Mouse (Mus musculus) small intestine, adult 2 months (tissue): ENCODE results near the gene Pak6. TPM values are rescaled to one million over a fixed set of nuclear protein-coding genes. Genes with fewer than 3 reads are reported as not detected.

Experiments used
- H3K27ac ChIP-seq: fragments of 200-500 bp; 2 replicates; pipeline ENCODE4 v1.5.1; 2012; ENCODE audit warnings: low read depth, low read length, control low read depth, inconsistent platforms; ENCODE audit not compliant: insufficient read depth
- H3K27me3 ChIP-seq: fragments of 200-500 bp; 2 replicates; pipeline ENCODE4 v1.6.1; 2012; ENCODE audit warnings: mild to moderate bottlenecking, moderate library complexity, low read length, inconsistent platforms; ENCODE audit not compliant: control insufficient read depth, insufficient read depth
- H3K36me3 ChIP-seq: fragments of 200-500 bp; 2 replicates; pipeline ENCODE4 v1.6.1; 2012; ENCODE audit warnings: mild to moderate bottlenecking, low read length, control low read depth, inconsistent platforms; ENCODE audit not compliant: control insufficient read depth, insufficient read depth
- H3K4me1 ChIP-seq: fragments of 200-500 bp; 2 replicates; pipeline ENCODE4 v1.6.1; 2012; ENCODE audit warnings: low read length, inconsistent platforms, mixed read lengths; ENCODE audit not compliant: control insufficient read depth, insufficient read depth, insufficient read length
- H3K4me3 ChIP-seq: fragments of 200-500 bp; 2 replicates; pipeline ENCODE4 v1.5.1; 2012; ENCODE audit warnings: low read depth, mild to moderate bottlenecking, control low read depth, inconsistent platforms, low read length, moderate library complexity
- CTCF ChIP-seq: fragments of 200-500 bp; IDR thresholded peaks from 2 replicates; pipeline ENCODE4 v1.5.1; 2012; ENCODE audit warnings: low read depth, mild to moderate bottlenecking, control low read depth, inconsistent platforms, low read length, moderate library complexity, mixed read lengths; ENCODE audit not compliant: insufficient replicate concordance, insufficient read length; ENCODE audit errors: extremely low read depth
- POLR2A ChIP-seq: fragments of 200-500 bp; IDR thresholded peaks from 2 replicates; pipeline ENCODE4 v1.6.1; 2012; ENCODE audit warnings: low read depth, mild to moderate bottlenecking, control low read depth, inconsistent platforms, low read length, moderate library complexity
- WGBS: fragments of 180-500 bp; shearing (Covaris S2); methylation state at CpG from one replicate; pipeline ENCODE4 v1.1.7; 2018; 5-methylcytosine and 5-hydroxymethylcytosine counted together
- polyA plus RNA-seq: library from polyadenylated mRNA; depleted of rRNA; stranded (reverse); fragments of >200 nt; gene quantifications from 2 replicates; pipeline ENCODE4 v1.2.3, GENCODE M21; 2012

The Pak6 gene
- polyA plus RNA-seq, 1 experiment, result 2.0 TPM

DNA sequence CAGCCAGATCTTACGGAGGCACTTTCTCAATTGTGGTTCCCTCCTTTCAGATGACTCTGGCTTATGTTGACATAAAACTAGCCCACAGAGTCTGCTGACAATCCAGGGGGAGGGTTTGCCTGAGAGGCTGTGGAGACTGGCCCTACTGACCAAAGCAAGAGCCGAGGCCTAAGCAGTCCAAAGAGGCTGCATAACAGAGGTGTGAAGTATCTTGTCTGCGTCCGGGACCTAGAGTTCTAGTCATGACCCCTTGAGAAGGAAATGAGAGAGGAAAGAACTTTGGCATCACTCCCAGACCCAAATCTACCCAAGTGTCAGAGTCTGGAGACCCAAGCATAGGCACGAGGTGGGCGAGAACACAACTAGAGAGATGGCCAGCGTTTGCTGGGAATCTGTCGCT lies 23.6 kb downstream of the Pak6 start:
- Histone ChIP-seq H3K36me3 (no peaks in the 10 kb centered on the region), H3K4me3 (no peak overlapping the region)
- WGBS, result 69% methylated on average over 8 of the region's 8 CpGs

DNA sequence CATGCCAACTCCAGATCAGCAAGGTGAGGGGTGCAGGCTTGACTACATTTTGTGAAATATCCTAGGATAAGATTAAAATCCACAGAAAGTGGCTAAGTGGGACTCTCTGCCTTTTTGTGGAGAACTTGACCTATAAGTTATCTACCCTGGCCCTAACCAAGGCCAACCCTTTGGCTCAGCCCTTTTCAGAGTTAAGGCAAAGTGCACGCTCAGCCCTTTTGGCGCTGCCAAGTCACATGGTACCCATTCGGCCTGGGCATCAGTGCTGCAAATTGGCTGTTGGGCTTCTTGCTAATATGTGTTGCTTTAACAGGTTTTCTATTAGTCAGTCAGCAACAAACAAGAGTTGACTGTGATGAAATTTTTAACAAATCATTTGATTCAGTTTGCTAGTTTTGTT lies 24.7 kb downstream of the Pak6 start:
- TF ChIP-seq POLR2A, result no peak
- no peak for TF ChIP-seq CTCF
- Histone ChIP-seq H3K4me3 (no peak overlapping the region), H3K27me3 (no peaks in the 10 kb centered on the region), H3K36me3 (no peaks in the 10 kb centered on the region), H3K27ac (no peak overlapping the region), H3K4me1 (no peaks in the 10 kb centered on the region)
- 83% methylated on average over 3 of the region's 3 CpGs for WGBS

More for the DNA sequence above, 23.6 kb downstream of the Pak6 start:
- H3K27ac ChIP-seq, result no peak overlapping the region
- H3K4me1 ChIP-seq, result no peaks in the 10 kb centered on the region
- H3K27me3 ChIP-seq, result no peaks in the 10 kb centered on the region
- TF ChIP-seq CTCF (no peak), POLR2A (no peak)

DNA sequence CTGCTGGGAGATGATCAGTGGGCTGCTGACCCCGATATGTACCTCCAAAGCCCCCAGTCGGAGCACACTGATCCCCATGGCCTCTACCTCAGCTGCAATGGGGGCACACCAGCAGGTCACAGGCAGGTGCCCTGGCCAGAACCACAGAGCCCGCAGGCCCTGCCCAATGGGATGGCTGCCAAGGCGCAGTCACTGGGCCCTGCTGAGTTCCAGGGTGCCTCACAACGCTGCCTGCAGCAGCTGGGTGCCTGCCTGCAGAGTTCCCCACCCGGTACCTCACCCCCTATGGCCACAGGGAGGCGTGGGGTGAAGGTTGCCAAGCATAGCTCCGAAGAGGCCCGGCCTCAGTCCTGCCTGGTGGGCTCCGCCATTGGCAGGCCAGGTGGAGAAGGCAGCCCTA lies 26.8 kb downstream of the Pak6 start:
- no peaks in the 10 kb centered on the region for H3K4me1 ChIP-seq
- no peak overlapping the region for H3K4me3 ChIP-seq
- WGBS, result 80% methylated on average over 10 of the region's 10 CpGs
- TF ChIP-seq POLR2A, result no peak
- no peak for TF ChIP-seq CTCF
- no peak overlapping the region for H3K27ac ChIP-seq
- no peaks in the 10 kb centered on the region for H3K36me3 ChIP-seq
- no peaks in the 10 kb centered on the region for H3K27me3 ChIP-seq

DNA sequence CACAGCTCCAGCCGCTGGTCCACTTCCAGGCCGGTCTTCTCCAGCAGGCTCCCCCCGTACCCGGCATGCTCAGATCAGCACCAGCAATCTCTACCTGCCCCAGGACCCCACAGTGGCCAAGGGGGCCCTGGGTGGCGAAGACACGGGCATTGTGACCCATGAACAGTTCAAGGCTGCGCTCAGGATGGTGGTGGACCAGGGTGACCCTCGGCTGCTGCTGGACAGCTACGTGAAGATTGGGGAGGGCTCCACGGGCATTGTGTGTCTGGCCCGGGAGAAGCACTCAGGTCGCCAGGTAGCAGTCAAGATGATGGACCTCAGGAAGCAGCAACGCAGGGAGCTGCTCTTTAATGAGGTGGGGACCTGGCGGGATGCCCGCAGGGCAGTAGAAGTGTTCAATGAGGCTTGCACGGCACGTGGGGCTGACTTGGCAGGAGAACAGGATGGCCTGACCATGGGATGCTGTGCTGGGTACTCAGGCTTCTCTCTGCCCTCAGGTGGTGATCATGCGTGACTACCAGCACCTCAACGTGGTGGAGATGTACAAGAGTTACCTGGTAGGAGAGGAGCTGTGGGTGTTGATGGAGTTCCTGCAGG lies 30.4 kb downstream of the Pak6 start:
- 86% methylated on average over 19 of the region's 19 CpGs for WGBS
- H3K36me3 ChIP-seq, result no peaks in the 10 kb centered on the region
- no peak overlapping the region for H3K27ac ChIP-seq
- no peaks in the 10 kb centered on the region for H3K27me3 ChIP-seq
- TF ChIP-seq CTCF (no peak), POLR2A (no peak)
- peaks cover 4% of the 10 kb centered on the region for H3K4me1 ChIP-seq
- no peak overlapping the region for H3K4me3 ChIP-seq

DNA sequence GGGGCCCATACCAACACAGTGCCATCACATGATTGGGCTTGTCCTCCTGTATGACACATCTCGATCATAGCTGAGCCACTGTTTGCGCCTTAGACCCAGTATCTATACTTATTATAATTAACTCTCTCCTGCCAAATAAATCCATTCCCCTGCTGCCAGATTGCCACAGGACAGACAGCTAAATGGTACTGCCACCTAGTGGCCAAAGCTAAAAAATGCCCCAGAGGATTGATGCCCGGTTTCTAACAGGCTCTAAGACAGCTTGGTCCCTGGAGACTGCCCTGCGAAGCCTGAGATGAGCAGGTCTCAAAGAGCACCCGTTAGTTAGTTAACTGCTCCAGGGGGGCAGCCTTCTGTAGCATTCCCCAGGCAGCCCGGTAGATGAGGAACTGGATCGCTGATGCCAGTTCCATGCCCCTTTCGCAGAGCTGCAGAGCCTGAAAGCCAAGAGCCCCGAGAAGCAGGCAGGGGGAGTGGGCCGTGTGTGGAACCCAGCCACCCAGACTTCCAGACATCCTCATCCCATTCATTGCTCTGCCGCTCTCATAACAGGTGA lies 32.7 kb downstream of the Pak6 start:
- no peaks in the 10 kb centered on the region for H3K36me3 ChIP-seq
- H3K4me3 ChIP-seq, result no peak overlapping the region
- no peak overlapping the region for H3K27ac ChIP-seq
- peaks cover 7% of the 10 kb centered on the region for H3K27me3 ChIP-seq
- peak; percentile 71; the same call in 1 of the 2 replicates for TF ChIP-seq CTCF
- TF ChIP-seq POLR2A, result no peak
- peaks cover 4% of the 10 kb centered on the region for H3K4me1 ChIP-seq
- WGBS, result 39% methylated on average over 11 of the region's 11 CpGs

DNA sequence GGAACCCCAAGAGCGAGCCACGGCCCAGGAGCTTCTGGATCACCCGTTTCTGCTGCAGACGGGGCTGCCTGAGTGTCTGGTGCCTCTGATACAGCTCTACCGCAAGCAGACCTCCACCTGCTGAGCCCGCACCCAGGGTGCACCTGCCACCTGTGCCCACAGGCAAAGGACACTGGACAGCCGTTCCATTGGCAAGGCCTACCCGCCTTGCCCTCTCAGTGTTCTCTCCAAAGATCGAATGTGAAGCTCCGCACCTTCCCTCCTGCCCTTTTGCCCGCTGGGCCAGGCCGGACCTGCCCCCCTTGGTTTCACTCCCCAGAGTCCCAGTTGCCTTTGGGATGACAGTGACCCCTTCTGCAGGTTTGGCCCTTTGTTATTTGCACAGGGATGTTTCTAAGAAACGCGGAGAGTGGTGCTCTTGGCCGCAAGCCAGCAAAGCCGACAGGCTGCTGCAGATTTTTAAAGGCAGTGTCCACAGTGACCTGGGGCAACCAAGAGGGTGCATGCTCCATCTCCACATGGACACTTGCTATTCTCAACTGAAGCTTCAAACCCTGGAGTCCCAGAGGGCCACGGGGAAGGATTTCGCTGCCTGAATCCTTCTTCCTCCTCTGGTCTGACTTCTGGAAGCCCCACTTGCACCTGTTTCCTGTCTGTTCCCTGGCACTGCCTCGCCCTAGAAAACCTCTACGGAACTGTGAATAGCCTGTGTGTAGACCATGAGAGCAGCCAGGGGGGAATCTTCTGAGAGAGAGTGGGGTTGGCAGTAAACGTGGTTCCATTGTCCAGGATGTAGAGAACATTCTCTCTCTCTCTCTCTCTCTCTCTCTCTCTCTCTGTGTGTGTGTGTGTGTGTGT lies 33.6 kb downstream of the Pak6 start:
- Histone ChIP-seq H3K4me3 (no peak overlapping the region), H3K27me3 (peaks cover 16% of the 10 kb centered on the region), H3K36me3 (no peaks in the 10 kb centered on the region), H3K4me1 (peaks cover 4% of the 10 kb centered on the region), H3K27ac (no peak overlapping the region)
- 24% methylated on average over 21 of the region's 21 CpGs for WGBS
- TF ChIP-seq CTCF, result no peak

DNA sequence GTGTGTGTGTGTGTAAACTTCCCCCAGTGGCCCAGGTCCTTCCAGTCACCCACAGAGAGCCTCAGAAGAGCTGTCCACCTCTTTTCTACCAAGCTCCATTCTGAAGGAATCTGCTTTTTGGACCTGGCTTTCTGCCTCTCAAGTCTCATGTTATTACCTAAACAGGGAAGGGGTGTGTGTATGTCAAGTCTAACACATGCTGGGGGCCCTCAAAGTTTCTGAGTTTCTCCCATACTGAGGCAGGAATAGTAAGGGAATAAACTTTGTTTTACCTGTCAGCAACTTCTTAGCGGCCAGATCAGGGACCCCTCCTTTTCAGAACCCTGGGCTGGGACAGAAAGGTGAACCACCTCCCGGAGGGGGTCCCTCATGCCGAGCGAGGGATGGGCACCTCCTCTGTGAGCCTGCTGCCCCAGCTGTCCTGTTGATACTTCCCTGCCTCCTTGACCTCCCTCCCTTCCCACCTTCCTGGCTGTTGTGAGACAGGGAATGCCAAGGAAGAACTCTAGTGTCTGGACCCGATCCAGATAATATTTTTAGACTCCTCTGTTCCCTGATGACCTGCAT lies 34.3 kb downstream of the Pak6 start:
- peaks cover 7% of the 10 kb centered on the region for H3K4me1 ChIP-seq
- 59% methylated on average over 5 of the region's 5 CpGs for WGBS
- no peak for TF ChIP-seq CTCF
- no peak for TF ChIP-seq POLR2A
- no peak overlapping the region for H3K27ac ChIP-seq
- H3K4me3 ChIP-seq, result no peak overlapping the region
- peaks cover 24% of the 10 kb centered on the region for H3K27me3 ChIP-seq
- H3K36me3 ChIP-seq, result no peaks in the 10 kb centered on the region
